Mouse (Mus musculus): ENCODE measurements around the gene Gm5935.
"Not testable (repeated sequence)": the region's sequence is repeated elsewhere in the genome, so short reads cannot be mapped to it uniquely, and the experiment has no call there.

Gm5935 gene

DNA sequence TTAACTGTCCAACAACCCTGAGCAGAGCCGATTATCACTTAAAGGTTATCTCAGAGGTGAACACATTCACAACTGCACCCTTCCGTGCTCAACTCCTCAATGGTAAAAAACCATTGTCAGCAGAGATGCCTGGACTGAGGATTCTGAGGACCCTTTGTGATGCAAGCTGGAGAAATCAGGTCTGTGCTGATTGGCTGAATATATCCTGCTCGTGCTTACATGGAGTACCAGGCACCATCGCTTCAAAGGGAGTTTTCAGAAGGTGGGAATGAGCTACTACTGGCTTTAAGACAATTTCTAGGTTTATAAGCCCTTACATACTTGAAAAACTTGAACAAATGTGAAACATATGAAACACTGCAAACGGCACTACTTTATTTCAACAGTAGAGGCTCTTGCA, at the start of gene Gm5935:
TSS of gene Gm5935 (minus strand) at position 101 of the 400 bp plus-strand sequence.
- DNase-seq (ENCODE audit: low spot score), result not testable (repeated sequence)

All from testis, postnatal 10 days (tissue).